Mouse (Mus musculus) left cerebral cortex, adult 8-10 months (tissue): Measurements from ENCODE around the gene AW822073. TPM values are rescaled to one million over a fixed set of nuclear protein-coding genes. Genes with fewer than 3 reads are reported as not detected.
"Not testable (repeated sequence)": the region's sequence is repeated elsewhere in the genome, so short reads cannot be mapped to it uniquely, and the experiment has no call there.

Experiments
- DNase-seq, 2 experiments: peaks; one replicate each; pipeline ENCODE4 v3.0.0; 2022; ENCODE audit warnings: low spot score in 2 of 2
- total RNA-seq, 4 experiments: library from RNA; stranded (reverse); gene quantifications; 2 replicates each; pipeline ENCODE4 v1.2.4; 2022

AW822073 gene
- not detected for total RNA-seq

- peak in 1 of 2 experiments; percentile 58 for DNase-seq
Measured at GRCm38 (mm10) chr10:58224827-58225785, at the start of gene AW822073. AW822073 (minus strand) TSS chr10:58224930.

GRCm38 (mm10) chr10:58258466-58258865, 33.7 kb upstream of the AW822073 start:
- DNase-seq: no peak

- no peak for DNase-seq
Measured at GRCm38 (mm10) chr10:58255954-58256353, 31.2 kb upstream of the AW822073 start.

- peak; percentile 76 to 92 for DNase-seq
Measured at GRCm38 (mm10) chr10:58255213-58255892, 30.6 kb upstream of the AW822073 start, which contains the start of gene Gcc2. Gcc2 (plus strand) TSS chr10:58255497.

- no peak for DNase-seq
Measured at GRCm38 (mm10) chr10:58254635-58255175, 30.0 kb upstream of the AW822073 start.

GRCm38 (mm10) chr10:58249535-58249934, 24.8 kb upstream of the AW822073 start:
- DNase-seq: no peak

- DNase-seq: peak; percentile 46 to 69
Measured at GRCm38 (mm10) chr10:58238984-58239740, 14.4 kb upstream of the AW822073 start.

- DNase-seq: no peak
Measured at GRCm38 (mm10) chr10:58236613-58237012, 11.9 kb upstream of the AW822073 start, which contains the start of gene Gm4981. Gm4981 (minus strand) TSS chr10:58236701.

GRCm38 (mm10) chr10:58234985-58235384, 10.3 kb upstream of the AW822073 start:
- not testable (repeated sequence) for DNase-seq

- not testable (repeated sequence) for DNase-seq
Measured at GRCm38 (mm10) chr10:58233740-58234121, 9.0 kb upstream of the AW822073 start.

GRCm38 (mm10) chr10:58233054-58233739, 8.5 kb upstream of the AW822073 start:
- DNase-seq: not testable (repeated sequence)

- not testable (repeated sequence) for DNase-seq
Measured at GRCm38 (mm10) chr10:58232641-58232969, 7.9 kb upstream of the AW822073 start, which contains the start of gene Duxf3. Duxf3 (minus strand) TSS chr10:58232675.

GRCm38 (mm10) chr10:58231779-58232640, 7.3 kb upstream of the AW822073 start:
- peak; percentile 57 to 80 for DNase-seq

- peak in 1 of 2 experiments; percentile 59 for DNase-seq
Measured at GRCm38 (mm10) chr10:58231088-58231487, 6.4 kb upstream of the AW822073 start.

GRCm38 (mm10) chr10:58230021-58230420, 5.3 kb upstream of the AW822073 start:
- DNase-seq: not testable (repeated sequence)

- peak in 1 of 2 experiments; percentile 17 for DNase-seq
Measured at GRCm38 (mm10) chr10:58227798-58228197, 3.1 kb upstream of the AW822073 start.

GRCm38 (mm10) chr10:58226357-58226756, 1.6 kb upstream of the AW822073 start:
- DNase-seq: not testable (repeated sequence)

GRCm38 (mm10) chr10:58223972-58224805, 541 bp downstream of the AW822073 start:
- DNase-seq: peak; percentile 40 to 78
